12 mouse cellular contexts compared by ENCODE assay signal in genomic region chr1:181284301-181285197, GRCm38 (mm10).
DNase-seq lines count a peak whose midpoint lies in the region; ATAC-seq lines count a peak whose summit lies in the region.
"Had no signal": no experiment of that assay in that cellular context is flagged by ENCODE, and none has a peak within 500 bp of the region (broad histone marks: within the 10 kb centered on the region; RNA-seq: fewer than 3 reads in every experiment).

No protein-coding gene starts in this region.

- no peak overlapping the region for H3K9ac ChIP-seq in kidney, embryonic 16.5 days (replicated peaks; ENCODE audit: low read length)
- H3K9ac ChIP-seq: forebrain, embryonic 12.5 days; heart, embryonic 13.5 days; limb, embryonic 12.5 days had no signal

- ATAC-seq in kidney, embryonic 16.5 days (ENCODE audit: low FRiP score, low TSS enrichment): no peak
- peak; percentile 71 for ATAC-seq in megakaryocyte, adult 5-6 weeks (ENCODE audit: poor library complexity, severe bottlenecking)
- ATAC-seq: activated CD4-positive, CD25-positive, alpha-beta regulatory T cell, adult 4 months had no signal

- H3K4me1 ChIP-seq in kidney, embryonic 16.5 days (ENCODE audit: insufficient read depth, low read length): peaks cover 5% of the 10 kb centered on the region; the same call in 1 of the 2 replicates
- H3K4me1 ChIP-seq: forebrain, embryonic 12.5 days; limb, embryonic 12.5 days had no signal

- H3K36me3 ChIP-seq in kidney, embryonic 16.5 days (ENCODE audit: insufficient read depth, low read length): no peaks in the 10 kb centered on the region
- H3K36me3 ChIP-seq: forebrain, embryonic 12.5 days; heart, embryonic 13.5 days; limb, embryonic 12.5 days had no signal

- 0 out of 2 replicates have a peak overlapping the region, but pooled peaks have one; percentile 12 for H3K27ac ChIP-seq in kidney, embryonic 16.5 days (ENCODE audit: low read length)
- H3K27ac ChIP-seq: forebrain, embryonic 12.5 days; heart, embryonic 13.5 days; limb, embryonic 12.5 days had no signal

- DNase-seq in kidney, adult 8-10 months: no peak
- DNase-seq in B cell, adult 2 months: peak; percentile 31 to 34
- peak; percentile 23 for DNase-seq in MN1 (ENCODE audit: low spot score)
- DNase-seq in adrenal gland, postnatal 36 days: no peak
- no peak for DNase-seq in urinary bladder, postnatal 36 days (ENCODE audit: low spot score in 2 of 2)
- DNase-seq: cerebellum, adult 9-11 months had no signal

- WGBS in kidney, embryonic 16.5 days: 78% methylated on average over 10 of the region's 10 CpGs

- H3K27me3 ChIP-seq in kidney, embryonic 16.5 days (ENCODE audit: insufficient read depth, low read length): no peaks in the 10 kb centered on the region
- H3K27me3 ChIP-seq: forebrain, embryonic 12.5 days; heart, embryonic 13.5 days; limb, embryonic 12.5 days had no signal

- H3K4me2 ChIP-seq in kidney, embryonic 16.5 days (replicated peaks; ENCODE audit: low read depth, low read length): no peak overlapping the region
- H3K4me2 ChIP-seq: forebrain, embryonic 12.5 days; heart, embryonic 13.5 days; limb, embryonic 12.5 days had no signal

- H3K4me3 ChIP-seq in kidney, embryonic 16.5 days (ENCODE audit: low read length): no peak overlapping the region
- H3K4me3 ChIP-seq: forebrain, embryonic 12.5 days; heart, embryonic 13.5 days; limb, embryonic 12.5 days had no signal

- no peaks in the 10 kb centered on the region for H3K9me3 ChIP-seq in kidney, embryonic 16.5 days (ENCODE audit: low read length)
- H3K9me3 ChIP-seq: forebrain, embryonic 12.5 days; heart, embryonic 13.5 days; limb, embryonic 12.5 days had no signal

Comparison
In these comparisons a context has a peak if more than half of its experiments do, and no peak if none do; other contexts are left out.
1. DNase-seq: peak in B cell, adult 2 months (2 of 2) and MN1 (single experiment); none in kidney, adult 8-10 months (0 of 2), adrenal gland, postnatal 36 days (0 of 2) and urinary bladder, postnatal 36 days (0 of 2).